Mouse (Mus musculus) liver, embryonic 14.5 days (tissue): ENCODE measurements around the gene Hist1h2an. TPM values are rescaled to one million over a fixed set of nuclear protein-coding genes. Genes with fewer than 3 reads are reported as not detected.
"Not testable (repeated sequence)": the region's sequence is repeated elsewhere in the genome, so short reads cannot be mapped to it uniquely, and the experiment has no call there.

Experiments
- ATAC-seq: fragments of 200-750 bp; cut with Nextera tagmentation; 2 replicates; pipeline ENCODE4 v1.8.0; 2017; ENCODE audit warnings: moderate number of reproducible peaks, mild to moderate bottlenecking, moderate library complexity; ENCODE audit not compliant: insufficient read depth
- DNase-seq, 3 experiments: peaks; one replicate each; pipeline ENCODE4 v3.0.0-alpha.2; 2012 to 2013; ENCODE audit warnings: low read depth in 3 of 3, low spot score in 3 of 3
- H3K27ac ChIP-seq: fragments of 300-500 bp; sonication (generic); 2 replicates; pipeline ENCODE4 v1.5.1; 2014; ENCODE audit warnings: moderate library complexity, mild to moderate bottlenecking, control low read depth, inconsistent platforms
- H3K27me3 ChIP-seq: fragments of 300-500 bp; sonication (generic); 2 replicates; pipeline ENCODE4 v1.6.1; 2014; ENCODE audit warnings: mild to moderate bottlenecking, low read length, moderate library complexity; ENCODE audit not compliant: control insufficient read depth, insufficient read depth
- H3K36me3 ChIP-seq: fragments of 300-500 bp; sonication (generic); replicated peaks from 2 replicates; pipeline ENCODE4 v1.6.1; 2014; ENCODE audit warnings: low read depth; ENCODE audit not compliant: control insufficient read depth, insufficient read depth
- H3K4me1 ChIP-seq, 2 experiments: fragments of 200-500 bp in 1 of 2; fragments of 300-500 bp in 1 of 2; sonication (generic) in 1 of 2; replicated peaks; 2 replicates each; pipeline ENCODE4 v1.6.1; 2012 to 2014; ENCODE audit warnings: antibody characterized with exemption in 1 of 2, inconsistent platforms in 1 of 2, low read length in 1 of 2; ENCODE audit not compliant: control insufficient read depth in 2 of 2, insufficient read depth in 2 of 2
- H3K4me2 ChIP-seq: fragments of 300-500 bp; sonication (generic); 2 replicates; pipeline ENCODE4 v1.6.1; 2014; ENCODE audit warnings: low read depth, mild to moderate bottlenecking, control low read depth, moderate library complexity
- H3K4me3 ChIP-seq, 2 experiments: fragments of 200-500 bp in 1 of 2; fragments of 300-500 bp in 1 of 2; sonication (generic) in 1 of 2; 2 replicates each; pipeline ENCODE4 v1.5.1; 2012 to 2014; ENCODE audit warnings: low read depth in 2 of 2, low read length in 2 of 2, mild to moderate bottlenecking in 2 of 2, control low read depth in 1 of 2, inconsistent platforms in 1 of 2, moderate library complexity in 1 of 2; ENCODE audit not compliant: insufficient read depth in 1 of 2
- H3K9ac ChIP-seq: fragments of 300-500 bp; sonication (generic); replicated peaks from 2 replicates; pipeline ENCODE4 v1.6.1; 2014; ENCODE audit warnings: mild to moderate bottlenecking, control low read depth, moderate library complexity
- H3K9me3 ChIP-seq: fragments of 300-500 bp; sonication (generic); 2 replicates; pipeline ENCODE4 v1.6.1; 2016; ENCODE audit warnings: low read length, mixed read lengths; ENCODE audit not compliant: control insufficient read depth
- CTCF ChIP-seq: IDR thresholded peaks from 2 replicates; pipeline ENCODE4 v1.5.1; 2016; ENCODE audit warnings: antibody characterized with exemption, low read depth, control low read depth
- EP300 ChIP-seq: IDR thresholded peaks from 2 replicates; pipeline ENCODE4 v1.6.1; 2016; ENCODE audit warnings: antibody characterized with exemption, low read depth
- WGBS: fragments of 180-500 bp; shearing (Covaris S2); extraction: QIAGEN DNeasy Blood & Tissue Kit; methylation state at CpG from one replicate; pipeline ENCODE4 v1.1.7; 2014; ENCODE audit not compliant: insufficient replicate concordance; 5-methylcytosine and 5-hydroxymethylcytosine counted together
- polyA plus RNA-seq, 2 experiments: library from polyadenylated mRNA; depleted of rRNA in 1 of 2; stranded (reverse) in 1 of 2; unstranded in 1 of 2; fragments of >200 nt; fragmentation: Nextera tagmentation in 1 of 2; extraction: Ambion mirVana in 1 of 2; gene quantifications; 2 replicates each; pipeline versions ENCODE4 v1.2.1 to v1.2.3; 2012 to 2014

Hist1h2an gene
- polyA plus RNA-seq, 2 experiments = 10.9 to 12.7 TPM

- ATAC-seq (peak; percentile 65), DNase-seq (peak; percentile 88 to 92 (median 91))
- Histone ChIP-seq H3K4me2 (peak overlapping the region; percentile 90), H3K27me3 (no peaks in the 10 kb centered on the region), H3K4me1 (peaks cover 21 to 25% of the 10 kb centered on the region in 2 experiments), H3K36me3 (no peaks in the 10 kb centered on the region), H3K4me3 (peak overlapping the region; percentile 72 to 93), H3K27ac (peak overlapping the region; percentile 97), H3K9me3 (no peaks in the 10 kb centered on the region), H3K9ac (peak overlapping the region; percentile 98)
- 4% methylated on average over 33 of the region's 33 CpGs for WGBS
- TF ChIP-seq CTCF = no peak
- no peak; the same call in none of the 2 replicates for TF ChIP-seq EP300
These were observed 7.9 kb downstream of the Hist1h2an start for GRCm38 (mm10) chr13:21778814-21779766.

GRCm38 (mm10) chr13:21755707-21756106, 31.3 kb downstream of the Hist1h2an start:
- no peak for ATAC-seq
- no peaks in the 10 kb centered on the region for H3K36me3 ChIP-seq
- H3K4me3 ChIP-seq = peak overlapping the region; percentile 21 to 62; a peak in 3 of 4 replicates
- peak overlapping the region; percentile 85 for H3K9ac ChIP-seq
- H3K27ac ChIP-seq = peak overlapping the region; percentile 99
- no peaks in the 10 kb centered on the region for H3K9me3 ChIP-seq
- peaks cover 9 to 12% of the 10 kb centered on the region in 2 experiments for H3K4me1 ChIP-seq
- WGBS = 61% methylated on average over 1 of the region's 1 CpGs
- TF ChIP-seq CTCF (no peak), EP300 (no peak)
- peak overlapping the region; percentile 79 for H3K4me2 ChIP-seq
- no peak for DNase-seq
- no peaks in the 10 kb centered on the region for H3K27me3 ChIP-seq

- Histone ChIP-seq H3K4me2 (peak overlapping the region; percentile 79), H3K9ac (peak overlapping the region; percentile 90), H3K4me3 (peak overlapping the region; percentile 55 to 62), H3K4me1 (peaks cover 9 to 12% of the 10 kb centered on the region in 2 experiments), H3K27ac (peak overlapping the region; percentile 99)
- ATAC-seq = peak; percentile 29
- peak; percentile 65 for TF ChIP-seq EP300
- H3K9me3 ChIP-seq, H3K36me3 ChIP-seq, H3K27me3 ChIP-seq: not testable (repeated sequence)
- peak; percentile 83 to 90 (median 85) for DNase-seq
- WGBS = 0% methylated on average over 24 of the region's 26 CpGs
These were observed 32.6 kb downstream of the Hist1h2an start for GRCm38 (mm10) chr13:21754294-21755001.

- H3K36me3 ChIP-seq = not testable (repeated sequence)
- under 1% methylated on average over 38 of the region's 50 CpGs for WGBS
- H3K4me3 ChIP-seq = peak within 1 kb of the TSS; percentile 62 to 66
These were observed 33.3 kb downstream of the Hist1h2an start, which contains the start of the genes Hist1h2ak and Hist1h2bn for GRCm38 (mm10) chr13:21753524-21754285. Gene Hist1h2ak (minus strand): TSS chr13:21753827. Gene Hist1h2bn (plus strand): TSS chr13:21754123.

More at GRCm38 (mm10) chr13:21753524-21754285, 33.3 kb downstream of the Hist1h2an start, which contains the start of the genes Hist1h2ak and Hist1h2bn:
- Histone ChIP-seq H3K4me2 (peak within 1 kb of the TSS; percentile 79), H3K27ac (peak within 1 kb of the TSS; percentile 99), H3K9ac (peak within 1 kb of the TSS; percentile 96), H3K4me1 (peaks cover 9 to 12% of the 10 kb centered on the region in 2 experiments)
- ATAC-seq (peak; percentile 82), DNase-seq (peak; percentile 97)
- not testable (repeated sequence) for H3K9me3 ChIP-seq, H3K27me3 ChIP-seq
- TF ChIP-seq EP300 (peak; percentile 75), CTCF (peak; percentile 58; the same call in 1 of the 2 replicates)
